Mouse (Mus musculus) inflammation-experienced regulatory T-cells (primary cell): ENCODE results near the gene Znrf4. TPM values are rescaled to one million over a fixed set of nuclear protein-coding genes. Genes with fewer than 3 reads are reported as not detected.

Source experiments
- polyA plus RNA-seq, 2 experiments: library from polyadenylated mRNA; unstranded; fragments of 100-300 nt; shearing (Covaris generic); gene quantifications; one replicate each; pipeline ENCODE4 v1.2.1; 2017

Znrf4 gene
- polyA plus RNA-seq, result not detected

DNA sequence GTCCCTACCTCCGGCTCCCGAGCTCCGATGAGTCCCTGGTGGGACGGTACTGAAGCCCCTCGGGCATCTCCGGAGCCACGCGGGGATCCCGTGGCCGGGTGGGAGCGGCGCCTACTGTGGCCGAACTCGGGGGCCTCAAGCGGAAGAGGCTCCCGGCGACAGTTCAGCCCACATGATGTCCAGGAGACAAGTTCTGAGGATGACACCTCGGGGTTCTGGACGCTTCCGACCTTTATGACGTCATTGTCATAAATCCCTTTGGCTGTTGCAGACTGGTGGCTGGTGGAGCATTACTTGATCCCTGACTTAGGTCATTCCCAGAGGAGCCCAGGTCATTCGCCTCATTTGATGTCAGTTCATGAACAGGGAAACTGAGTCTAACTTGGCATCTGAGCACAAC is at the start of gene Znrf4:
Gene Znrf4, minus strand, starts transcription at position 122 of the 400 bp plus-strand sequence.

GRCm38 (mm10) chr17:56554122-56554551 is 41.9 kb upstream of the Znrf4 start, which contains the start of gene Gm20219:
TSS of gene Gm20219 (minus strand) at chr17:56554387.

DNA sequence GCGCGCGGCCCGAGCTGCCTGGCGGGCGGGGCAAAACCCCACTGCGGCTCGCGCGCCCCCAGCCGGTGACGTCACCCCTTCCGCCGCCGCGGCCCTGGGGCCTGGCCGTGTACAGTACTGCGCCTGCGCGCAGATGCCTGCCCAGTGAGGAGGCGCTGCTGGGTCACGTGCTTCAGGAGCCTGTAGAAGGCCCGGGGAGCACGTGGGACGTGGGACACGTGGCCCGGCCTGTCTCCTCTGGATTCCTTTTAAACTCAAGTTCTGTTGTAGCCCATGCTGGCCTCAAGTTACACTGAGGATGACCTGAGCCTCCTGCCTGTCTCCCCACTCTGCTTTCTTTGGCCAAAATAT is 35.9 kb downstream of the Znrf4 start, which contains the start of gene Ptprs:
Gene Ptprs, minus strand, starts transcription at position 82 of the 351 bp plus-strand sequence.

Other genes starting within 250 kb of the Znrf4 start
- 1 to 10 TPM; 7.4 to 7.6 TPM for gene Ticam1, start 235.6 kb downstream of the Znrf4 start, polyA plus RNA-seq
- gene Plin3, start 219.6 kb downstream of the Znrf4 start, polyA plus RNA-seq, result 10 to 100 TPM; 32.9 to 34.3 TPM
- under 1 TPM; 0.14 to 0.72 TPM for gene Arrdc5, start 212.1 kb downstream of the Znrf4 start, polyA plus RNA-seq
- 1 to 10 TPM; 7.9 to 8.8 TPM for gene Uhrf1, start 209.1 kb downstream of the Znrf4 start, polyA plus RNA-seq
- 10 to 100 TPM; 46.8 to 61.2 TPM for gene Kdm4b, start 186.4 kb downstream of the Znrf4 start, polyA plus RNA-seq
- gene Ptprs, start 35.9 kb downstream of the Znrf4 start, polyA plus RNA-seq, result 10 to 100 TPM; 23.5 to 43.5 TPM
- gene Gm20219, start 42.0 kb upstream of the Znrf4 start, polyA plus RNA-seq, result under 1 TPM; 0.44 to 0.99 TPM
- 100 to 1,000 TPM; 146 to 176 TPM for gene Safb2, start 72.2 kb upstream of the Znrf4 start, polyA plus RNA-seq
- 100 to 1,000 TPM; 175 to 240 TPM for gene Safb, start 72.4 kb upstream of the Znrf4 start, polyA plus RNA-seq
- 100 to 1,000 TPM; 183 to 188 TPM for gene 2410015M20Rik, start 97.3 kb upstream of the Znrf4 start, polyA plus RNA-seq
- 1,000 to 10,000 TPM; 1,553 to 1,612 TPM for gene Rpl36, start 101.0 kb upstream of the Znrf4 start, polyA plus RNA-seq
- gene Lonp1, start 114.5 kb upstream of the Znrf4 start, polyA plus RNA-seq, result 10 to 100 TPM; 41.9 to 43.4 TPM
- 1 to 10 TPM; 2.3 to 2.6 TPM for gene Catsperd, start 115.7 kb upstream of the Znrf4 start, polyA plus RNA-seq
- 10 to 100 TPM; 95.5 to 97.1 TPM for gene Ranbp3, start 160.9 kb upstream of the Znrf4 start, polyA plus RNA-seq
- 100 to 1,000 TPM; 211 to 228 TPM for gene Ndufa11, start 205.3 kb upstream of the Znrf4 start, polyA plus RNA-seq
- gene Vmac, start 205.6 kb upstream of the Znrf4 start, polyA plus RNA-seq, result 10 to 100 TPM; 16.9 to 20.1 TPM
- under 1 TPM in 1 of 2 experiments, not detected in 1; 0.20 TPM for gene Nrtn, start 245.1 kb upstream of the Znrf4 start, polyA plus RNA-seq